Mouse (Mus musculus) left cerebral cortex, adult 11 months (tissue): ENCODE measurements around the gene Haus7.
"Not testable (repeated sequence)": the region's sequence is repeated elsewhere in the genome, so short reads cannot be mapped to it uniquely, and the experiment has no call there.

Experiments used
- DNase-seq: peaks from one replicate; pipeline ENCODE4 v3.0.0; 2022; ENCODE audit warnings: low spot score

Gene Haus7

GRCm38 (mm10) chrX:73467446-73468241 lies 8.8 kb upstream of the Haus7 start:
- DNase-seq = no peak

GRCm38 (mm10) chrX:73465483-73466186 lies 6.8 kb upstream of the Haus7 start:
- no peak for DNase-seq

GRCm38 (mm10) chrX:73460792-73461191 lies 1.9 kb upstream of the Haus7 start:
- DNase-seq = no peak

GRCm38 (mm10) chrX:73451949-73452348 lies 6.9 kb downstream of the Haus7 start:
- DNase-seq = no peak

GRCm38 (mm10) chrX:73441428-73441827 lies 17.4 kb downstream of the Haus7 start:
- DNase-seq = no peak

- no peak for DNase-seq
Observed at GRCm38 (mm10) chrX:73435252-73435651, 23.6 kb downstream of the Haus7 start, which contains the start of gene Trex2. Gene Trex2, minus strand, starts transcription at chrX:73435344.

- no peak for DNase-seq
Observed at GRCm38 (mm10) chrX:73432850-73433249, 26.0 kb downstream of the Haus7 start.

- no peak for DNase-seq
Observed at GRCm38 (mm10) chrX:73430036-73430435, 28.8 kb downstream of the Haus7 start.

- no peak for DNase-seq
Observed at GRCm38 (mm10) chrX:73412767-73413166, 46.1 kb downstream of the Haus7 start.

- no peak for DNase-seq
Observed at GRCm38 (mm10) chrX:73410880-73411517, 47.8 kb downstream of the Haus7 start, which contains the start of gene Zfp92. Gene Zfp92, plus strand, starts transcription at chrX:73411096.

- DNase-seq = no peak
Observed at GRCm38 (mm10) chrX:73401616-73402015, 57.2 kb downstream of the Haus7 start.

GRCm38 (mm10) chrX:73400951-73401350 lies 57.9 kb downstream of the Haus7 start:
- DNase-seq = no peak

GRCm38 (mm10) chrX:73398636-73399035 lies 60.2 kb downstream of the Haus7 start, which contains the start of gene Gm18336:
Gene Gm18336, minus strand, starts transcription at chrX:73398736.
- not testable (repeated sequence) for DNase-seq

GRCm38 (mm10) chrX:73396446-73396845 lies 62.4 kb downstream of the Haus7 start:
- DNase-seq = no peak

GRCm38 (mm10) chrX:73391481-73391880 lies 67.4 kb downstream of the Haus7 start:
- no peak for DNase-seq
